Mouse (Mus musculus) cerebellum, postnatal 4 days (tissue): ENCODE results near the gene Gsdma.

Source experiments
- DNase-seq, 2 experiments: peaks; one replicate each; pipeline ENCODE4 v3.0.0; 2022; ENCODE audit warnings: low spot score in 2 of 2, mixed read lengths in 1 of 2

The Gsdma gene

GRCm38 (mm10) chr11:98709001-98709741 is 45.0 kb downstream of the Gsdma start:
- no peak for DNase-seq

GRCm38 (mm10) chr11:98710416-98711045 is 46.4 kb downstream of the Gsdma start:
- DNase-seq: peak; percentile 67 to 84

- no peak for DNase-seq
These were observed 46.9 kb downstream of the Gsdma start for GRCm38 (mm10) chr11:98711046-98711434.

- peak in 1 of 2 experiments; percentile 47 for DNase-seq
These were observed 47.9 kb downstream of the Gsdma start for GRCm38 (mm10) chr11:98712009-98712408.

GRCm38 (mm10) chr11:98713703-98714102 is 49.6 kb downstream of the Gsdma start:
- DNase-seq: no peak

GRCm38 (mm10) chr11:98715946-98716345 is 51.8 kb downstream of the Gsdma start:
- no peak for DNase-seq

GRCm38 (mm10) chr11:98717904-98718303 is 53.8 kb downstream of the Gsdma start:
- peak; percentile 62 to 87 for DNase-seq

- no peak for DNase-seq
These were observed 56.6 kb downstream of the Gsdma start for GRCm38 (mm10) chr11:98720756-98721155.

- DNase-seq: peak in 1 of 2 experiments; percentile 38
These were observed 57.5 kb downstream of the Gsdma start for GRCm38 (mm10) chr11:98721458-98722226.

GRCm38 (mm10) chr11:98723098-98723497 is 58.9 kb downstream of the Gsdma start:
- no peak for DNase-seq

- DNase-seq: no peak
These were observed 61.9 kb downstream of the Gsdma start for GRCm38 (mm10) chr11:98725926-98726506.
